Mouse (Mus musculus) bone marrow, adult 2 months (tissue): ENCODE measurements around the gene Hhatl. TPM values are rescaled to one million over a fixed set of nuclear protein-coding genes. Genes with fewer than 3 reads are reported as not detected.

Experiments
- H3K27ac ChIP-seq: fragments of 200-500 bp; 2 replicates; pipeline ENCODE4 v1.5.1; 2012; ENCODE audit warnings: low read depth, mild to moderate bottlenecking, control low read depth, inconsistent platforms, low read length; ENCODE audit not compliant: control insufficient read depth, poor library complexity, insufficient read depth
- H3K4me1 ChIP-seq: fragments of 200-500 bp; 2 replicates; pipeline ENCODE4 v1.6.1; 2011; ENCODE audit warnings: low read length; ENCODE audit not compliant: control insufficient read depth, insufficient read depth
- H3K4me3 ChIP-seq: fragments of 200-500 bp; replicated peaks from 2 replicates; pipeline ENCODE3; 2011; ENCODE audit warnings: mild to moderate bottlenecking, low read depth, low read length, control low read depth; ENCODE audit not compliant: control insufficient read depth
- CTCF ChIP-seq: fragments of 200-500 bp; IDR thresholded peaks from 2 replicates; pipeline ENCODE4 v1.5.1; 2011; ENCODE audit warnings: low read length, control low read depth; ENCODE audit not compliant: control insufficient read depth, insufficient read depth
- POLR2A ChIP-seq: fragments of 200-500 bp; IDR thresholded peaks from 2 replicates; pipeline ENCODE4 v1.6.1; 2011; ENCODE audit warnings: low read depth, mild to moderate bottlenecking, control low read depth, low read length, borderline replicate concordance; ENCODE audit not compliant: control insufficient read depth
- WGBS: fragments of 180-500 bp; shearing (Covaris S2); methylation state at CpG from one replicate; pipeline ENCODE4 v1.1.7; 2018; 5-methylcytosine and 5-hydroxymethylcytosine counted together
- polyA plus RNA-seq: library from polyadenylated mRNA; stranded (reverse); fragments of >200 nt; gene quantifications from 2 replicates; pipeline ENCODE4 v1.2.4, GENCODE M21; 2011; ENCODE audit warnings: low replicate concordance; ENCODE audit not compliant: missing spikeins, insufficient read depth, insufficient read length

Gene Hhatl
- polyA plus RNA-seq, 1 experiment, result not detected

DNA sequence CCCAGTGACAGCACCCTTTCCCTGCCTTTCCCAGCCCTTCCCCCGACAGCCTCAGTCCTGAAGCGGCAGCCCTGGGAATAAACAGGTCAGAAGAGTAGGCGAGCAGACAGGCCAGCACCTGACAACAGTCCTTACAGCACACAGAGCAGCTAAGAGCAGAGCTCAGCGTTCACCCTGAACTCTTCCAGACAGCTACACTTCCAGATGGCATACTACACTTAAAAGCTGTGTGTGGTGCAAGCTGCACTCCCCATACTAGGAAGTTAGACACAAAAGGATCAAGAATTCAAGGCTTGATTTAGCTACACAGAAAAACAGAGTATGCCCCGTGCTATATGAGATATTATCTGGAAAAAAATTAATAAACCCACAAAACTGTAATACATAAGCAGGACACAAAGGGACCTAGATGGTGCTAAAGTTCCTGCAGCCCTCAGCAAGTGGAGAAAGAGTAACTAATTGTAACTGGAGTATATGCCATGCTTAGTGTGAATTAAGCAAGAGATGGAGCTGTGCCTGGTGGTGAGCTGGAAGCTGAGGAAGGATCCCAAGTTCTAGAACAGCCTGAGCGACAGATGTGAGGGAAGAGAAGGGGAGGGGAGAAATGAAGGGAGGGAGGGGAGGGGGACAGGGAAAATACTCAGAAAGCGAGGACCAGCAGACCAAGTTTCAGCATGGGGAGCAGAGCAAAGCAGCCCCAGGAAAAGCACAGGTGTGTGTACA lies 37.1 kb upstream of the Hhatl start:
- no peaks in the 10 kb centered on the region for H3K4me1 ChIP-seq
- TF ChIP-seq POLR2A, result no peak
- no peak for TF ChIP-seq CTCF
- no peak overlapping the region for H3K4me3 ChIP-seq
- WGBS, result 62% methylated on average over 7 of the region's 7 CpGs
- no peak overlapping the region for H3K27ac ChIP-seq

DNA sequence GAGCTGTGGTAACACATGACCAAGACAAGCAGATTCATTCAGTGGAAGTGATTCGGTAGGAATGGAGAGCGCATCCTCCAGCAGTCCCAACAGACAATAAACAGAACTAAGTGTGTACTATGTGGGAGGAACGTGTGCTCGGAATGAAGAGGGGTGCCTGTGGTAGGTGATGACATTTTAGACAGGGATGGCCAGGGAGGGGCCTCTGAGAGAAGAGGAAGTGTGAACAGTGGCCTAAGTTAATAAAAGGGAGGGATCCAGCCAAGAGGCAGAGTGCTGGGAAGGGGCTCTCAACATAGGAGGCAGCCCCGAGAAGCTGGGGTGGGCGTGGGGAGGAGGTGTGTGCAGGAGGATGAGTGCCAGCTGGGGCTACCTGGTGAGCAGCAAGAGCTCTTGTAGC lies 36.0 kb upstream of the Hhatl start:
- TF ChIP-seq POLR2A, result no peak
- no peak for TF ChIP-seq CTCF

DNA sequence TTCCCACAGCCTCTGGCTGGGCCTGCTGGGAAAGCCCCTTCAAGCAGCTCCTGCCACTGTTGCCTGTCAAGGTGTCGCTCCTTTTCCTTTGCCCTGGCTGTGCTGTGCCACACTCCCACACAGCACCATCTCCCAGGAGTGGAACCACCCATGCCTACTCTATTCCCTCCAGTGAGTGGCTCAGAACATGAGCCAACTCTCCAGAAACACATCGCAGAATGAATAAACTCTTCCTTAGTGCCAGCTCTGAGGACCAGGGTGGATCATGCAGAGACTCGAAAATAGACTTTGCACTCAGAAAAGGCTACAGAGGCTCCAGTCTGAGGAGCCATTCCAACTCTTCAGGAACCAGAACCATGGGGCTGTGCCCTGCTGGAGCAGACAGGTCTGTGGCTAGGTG lies 34.0 kb upstream of the Hhatl start:
- no peak for TF ChIP-seq POLR2A
- no peak overlapping the region for H3K4me3 ChIP-seq
- no peaks in the 10 kb centered on the region for H3K4me1 ChIP-seq
- no peak overlapping the region for H3K27ac ChIP-seq
- WGBS, result 85% methylated on average over 3 of the region's 3 CpGs

More for the DNA sequence above, 36.0 kb upstream of the Hhatl start:
- WGBS, result 46% methylated on average over 6 of the region's 6 CpGs
- no peak overlapping the region for H3K27ac ChIP-seq
- H3K4me3 ChIP-seq, result no peak overlapping the region
- no peaks in the 10 kb centered on the region for H3K4me1 ChIP-seq

DNA sequence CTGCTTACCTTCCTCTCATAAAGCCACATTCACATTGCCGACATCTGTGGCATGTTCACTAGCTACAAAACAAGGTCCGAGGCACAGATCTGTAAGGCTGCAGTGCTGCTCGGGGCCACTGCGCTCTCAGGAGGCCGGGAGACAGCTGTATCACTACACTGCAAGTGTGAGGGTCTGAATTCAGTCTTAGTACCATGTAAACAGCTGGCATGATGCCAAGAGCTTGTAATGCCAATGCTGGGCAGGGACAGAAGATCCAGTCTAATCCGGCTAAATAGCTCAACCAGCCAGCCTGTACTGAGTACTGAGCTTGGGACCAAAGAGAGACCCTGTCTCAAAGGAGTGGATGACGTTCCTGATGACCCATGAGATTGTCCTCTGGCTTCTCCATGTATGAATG lies 31.7 kb upstream of the Hhatl start:
- Histone ChIP-seq H3K4me3 (no peak overlapping the region), H3K27ac (no peak overlapping the region), H3K4me1 (no peaks in the 10 kb centered on the region)
- TF ChIP-seq CTCF, result no peak
- 77% methylated on average over 7 of the region's 7 CpGs for WGBS

DNA sequence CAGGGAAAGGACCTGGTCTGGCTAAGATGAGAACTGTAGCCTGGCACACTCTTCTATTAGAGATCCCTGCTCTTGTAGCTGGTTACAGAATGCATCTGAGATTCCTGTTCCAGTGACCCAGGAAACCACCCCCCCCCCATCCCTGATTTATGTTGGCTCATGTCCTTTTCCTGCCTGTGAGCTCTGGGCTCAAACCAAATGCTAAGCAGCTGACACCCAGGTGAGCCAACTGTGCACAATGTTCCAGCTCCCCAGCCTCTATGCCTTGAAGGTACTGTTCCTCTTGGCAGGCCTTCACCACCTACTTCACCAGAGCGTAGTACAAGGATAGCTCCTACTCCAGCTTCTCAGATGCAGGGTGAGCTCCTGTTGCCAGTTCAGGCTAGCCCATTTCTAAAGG lies 30.7 kb upstream of the Hhatl start:
- H3K27ac ChIP-seq, result no peak overlapping the region
- no peaks in the 10 kb centered on the region for H3K4me1 ChIP-seq
- no peak for TF ChIP-seq CTCF
- no peak for TF ChIP-seq POLR2A
- H3K4me3 ChIP-seq, result no peak overlapping the region
- WGBS, result 79% methylated on average over 1 of the region's 1 CpGs

DNA sequence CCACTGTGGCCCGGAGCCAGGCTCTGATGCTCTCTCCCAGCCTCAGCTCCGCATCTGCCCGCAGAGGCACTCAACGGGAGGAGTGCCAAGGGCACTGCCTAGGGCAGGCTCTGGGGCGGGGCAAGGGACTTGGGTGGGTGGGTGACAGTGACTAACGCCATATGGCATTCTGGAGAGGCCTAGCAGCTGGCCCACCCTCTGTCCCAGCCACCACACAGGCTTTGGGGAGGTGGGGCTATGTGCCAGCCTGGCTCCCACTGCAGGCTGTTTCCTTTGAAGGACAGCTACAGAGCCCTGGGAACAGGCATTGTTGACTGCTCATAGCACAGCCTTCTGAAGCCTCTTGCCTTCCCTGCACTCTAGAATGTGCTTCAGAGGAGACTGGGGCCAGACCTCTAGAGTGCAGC lies 30.3 kb upstream of the Hhatl start:
- Histone ChIP-seq H3K4me1 (no peaks in the 10 kb centered on the region), H3K4me3 (no peak overlapping the region), H3K27ac (no peak overlapping the region)
- TF ChIP-seq POLR2A (no peak), CTCF (no peak)
- whole genome bisulfite sequencing, result 67% methylated on average over 6 of the region's 6 CpGs

DNA sequence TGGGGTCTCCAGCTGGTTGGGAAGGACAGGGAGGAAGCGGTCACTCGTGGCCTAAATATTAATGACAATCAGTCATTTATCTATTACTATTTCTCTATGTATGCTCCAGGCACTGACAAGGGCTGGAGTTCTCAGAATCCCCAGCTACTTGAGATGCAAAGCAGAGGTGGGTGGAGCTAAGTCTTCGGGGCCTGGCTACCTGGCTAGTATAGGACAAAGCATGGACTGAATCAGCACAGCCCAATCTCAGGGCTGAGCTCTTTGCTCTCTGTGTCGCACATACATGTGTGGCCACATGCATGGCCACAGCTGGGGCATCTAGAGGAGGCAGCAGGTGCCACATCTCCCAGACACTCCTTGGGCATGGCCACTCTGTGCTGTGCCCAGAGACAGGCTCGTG lies 28.5 kb upstream of the Hhatl start:
- no peak overlapping the region for H3K4me3 ChIP-seq
- no peak overlapping the region for H3K27ac ChIP-seq
- 68% methylated on average over 5 of the region's 5 CpGs for WGBS
- no peaks in the 10 kb centered on the region for H3K4me1 ChIP-seq
- TF ChIP-seq CTCF, result no peak
- TF ChIP-seq POLR2A, result no peak

DNA sequence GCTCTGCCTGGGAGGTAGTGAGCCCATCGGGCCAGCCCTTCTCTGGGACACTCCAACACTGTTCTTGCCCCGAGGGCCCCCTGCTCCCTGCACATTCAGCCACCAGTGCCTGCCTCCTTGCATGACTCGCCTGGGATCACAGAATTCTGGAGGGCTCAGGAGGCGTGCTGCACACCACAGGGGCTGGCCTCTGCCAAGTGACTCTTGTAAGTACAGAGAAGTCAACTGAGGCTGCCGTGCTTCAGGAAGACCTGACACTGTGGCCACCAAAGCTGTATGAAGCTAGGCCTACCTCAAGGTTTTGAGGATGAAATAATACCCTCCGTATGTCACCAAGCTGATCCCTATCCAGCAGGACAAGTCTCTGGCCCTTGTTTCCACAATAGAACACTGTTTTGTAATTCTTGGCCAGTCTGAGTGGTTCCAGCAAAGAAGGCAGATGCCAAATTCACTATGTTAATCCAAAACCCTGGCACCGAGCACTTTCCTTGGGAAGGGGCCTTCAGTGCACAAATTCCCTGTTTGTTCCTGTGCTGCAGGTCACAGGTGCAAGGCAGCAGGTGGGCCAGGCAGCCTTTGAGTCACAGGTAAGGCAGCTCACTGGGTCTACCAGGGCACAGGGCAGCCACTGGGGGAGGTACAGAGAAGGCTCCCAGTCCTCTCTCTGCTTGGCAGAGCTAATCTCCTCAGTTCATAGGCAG lies 27.6 kb upstream of the Hhatl start:
- Histone ChIP-seq H3K4me1 (no peaks in the 10 kb centered on the region), H3K27ac (no peak overlapping the region), H3K4me3 (no peak overlapping the region)
- WGBS, result 76% methylated on average over 7 of the region's 7 CpGs
- TF ChIP-seq POLR2A (no peak), CTCF (no peak)

DNA sequence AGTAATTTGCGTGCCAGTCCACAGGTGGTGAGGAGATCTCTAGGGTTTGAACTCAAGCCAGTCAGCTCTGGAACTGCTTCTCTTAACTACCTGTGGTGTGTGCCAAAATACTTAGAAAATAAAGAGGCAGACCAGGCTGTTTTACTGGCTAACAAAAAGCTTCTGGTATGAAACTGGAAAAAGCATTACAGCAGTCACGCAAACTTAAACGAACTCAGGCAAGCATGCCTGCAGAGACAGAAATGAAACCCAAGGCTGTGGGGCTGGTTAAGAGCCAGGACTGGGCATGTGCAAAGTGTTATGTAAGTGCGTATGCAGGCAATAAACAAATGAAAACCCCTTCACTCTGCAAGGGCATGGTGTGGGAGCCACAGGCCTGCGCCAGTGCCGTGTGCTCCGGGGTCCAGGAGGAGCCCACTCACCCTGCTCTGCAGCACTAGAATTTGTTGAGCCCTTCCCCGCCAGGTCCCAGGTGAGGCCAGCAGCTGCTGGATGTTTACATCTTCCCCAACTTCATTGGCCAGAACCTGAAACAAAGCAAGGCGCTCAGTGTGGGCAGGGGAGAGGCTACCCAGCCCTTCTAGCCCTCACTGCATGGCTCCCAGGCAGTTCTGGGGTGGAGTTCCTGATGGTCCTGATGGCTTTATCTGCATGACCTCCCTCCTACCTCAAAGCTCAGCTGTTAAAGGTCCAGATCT lies 26.9 kb upstream of the Hhatl start:
- Histone ChIP-seq H3K4me1 (no peaks in the 10 kb centered on the region), H3K4me3 (no peak overlapping the region), H3K27ac (no peak overlapping the region)
- TF ChIP-seq POLR2A (no peak), CTCF (no peak)
- 80% methylated on average over 9 of the region's 9 CpGs for WGBS
